Comparison of ENCODE assay signal across 8 mouse cellular contexts in genomic region chr6:86497071-86497815, GRCm38 (mm10). TPM values are rescaled to one million over a fixed set of nuclear protein-coding genes. Genes with fewer than 3 reads are reported as not detected.
DNase-seq lines count a peak whose midpoint lies in the region; ATAC-seq and TF ChIP-seq lines count a peak whose summit lies in the region.

No protein-coding gene starts in this region.

- no peaks in the 10 kb centered on the region for H3K36me3 ChIP-seq in hindbrain, embryonic 15.5 days
- H3K36me3 ChIP-seq in liver, embryonic 13.5 days: no peaks in the 10 kb centered on the region
- no peaks in the 10 kb centered on the region for H3K36me3 ChIP-seq in neural tube, embryonic 14.5 days (ENCODE audit: control insufficient read depth, insufficient read depth, low read length)

- 34% methylated on average over 13 of the region's 13 CpGs for WGBS in hindbrain, embryonic 15.5 days
- 12% methylated on average over 13 of the region's 13 CpGs for WGBS in liver, embryonic 13.5 days (ENCODE audit: insufficient replicate concordance)
- 32% methylated on average over 13 of the region's 13 CpGs for WGBS in neural tube, embryonic 14.5 days

- DNase-seq in gastrocnemius, adult 2 months: peak; percentile 50
- DNase-seq in gastrocnemius, adult 8-10 months (ENCODE audit: low spot score in 2 of 2): no peak
- DNase-seq in embryo, embryonic 9.5 days (ENCODE audit: extremely low spot score): peak; percentile 49
- DNase-seq in liver, embryonic 13.5 days: no peak
- no peak for DNase-seq in frontal cortex, postnatal 25 days (ENCODE audit: low spot score in 2 of 2)

- no peak overlapping the region for H3K9ac ChIP-seq in hindbrain, embryonic 15.5 days
- peak overlapping the region; percentile 55; the same call in 1 of the 2 replicates for H3K9ac ChIP-seq in liver, embryonic 13.5 days
- no peak overlapping the region for H3K9ac ChIP-seq in neural tube, embryonic 14.5 days (replicated peaks; ENCODE audit: low read depth, low read length)

- H3K4me3 ChIP-seq in gastrocnemius, adult 2 months: peak overlapping the region; percentile 69
- H3K4me3 ChIP-seq in hindbrain, embryonic 15.5 days: no peak overlapping the region
- H3K4me3 ChIP-seq in liver, embryonic 13.5 days (replicated peaks): peak overlapping the region; percentile 38
- peak overlapping the region; percentile 6; the same call in 1 of the 2 replicates for H3K4me3 ChIP-seq in neural tube, embryonic 14.5 days (ENCODE audit: low read depth, low read length)

- no peaks in the 10 kb centered on the region for H3K27me3 ChIP-seq in hindbrain, embryonic 15.5 days
- H3K27me3 ChIP-seq in liver, embryonic 13.5 days: no peaks in the 10 kb centered on the region
- H3K27me3 ChIP-seq in neural tube, embryonic 14.5 days (ENCODE audit: control insufficient read depth, insufficient read depth, low read length): no peaks in the 10 kb centered on the region

- no peaks in the 10 kb centered on the region for H3K4me1 ChIP-seq in hindbrain, embryonic 15.5 days (replicated peaks)
- H3K4me1 ChIP-seq in liver, embryonic 13.5 days (replicated peaks): peaks cover 34% of the 10 kb centered on the region
- H3K4me1 ChIP-seq in neural tube, embryonic 14.5 days (ENCODE audit: control insufficient read depth, insufficient read depth, low read length): no peaks in the 10 kb centered on the region

- TF ChIP-seq CTCF in gastrocnemius, adult 2 months (IDR thresholded peaks at IDR 0.05): peak; percentile 31; the same call in 1 of the 2 replicates

- no peak for ATAC-seq in hindbrain, embryonic 15.5 days (ENCODE audit: low FRiP score, low read depth)
- ATAC-seq in liver, embryonic 13.5 days (ENCODE audit: low read depth): peak; percentile 22; the same call in 1 of the 2 replicates
- ATAC-seq in neural tube, embryonic 14.5 days (ENCODE audit: low read depth): no peak
- ATAC-seq in erythroid progenitor cell, adult 5-6 weeks (replicated peaks; ENCODE audit: low FRiP score, poor library complexity, severe bottlenecking): no peak

- peak overlapping the region; percentile 30 for H3K4me2 ChIP-seq in hindbrain, embryonic 15.5 days
- peak overlapping the region; percentile 32 for H3K4me2 ChIP-seq in liver, embryonic 13.5 days
- H3K4me2 ChIP-seq in neural tube, embryonic 14.5 days (ENCODE audit: low read depth, low read length): peak overlapping the region; percentile 15; the same call in 1 of the 2 replicates

- intact Hi-C loops in gastrocnemius, adult 2 months (cut with DNase I): no loop called here

- no peaks in the 10 kb centered on the region for H3K9me3 ChIP-seq in hindbrain, embryonic 15.5 days
- no peaks in the 10 kb centered on the region for H3K9me3 ChIP-seq in liver, embryonic 13.5 days (replicated peaks)
- no peaks in the 10 kb centered on the region for H3K9me3 ChIP-seq in neural tube, embryonic 14.5 days (ENCODE audit: control insufficient read depth, low read length)

- H3K27ac ChIP-seq in gastrocnemius, adult 2 months: peak overlapping the region; percentile 86
- 0 out of 2 replicates have a peak overlapping the region, but pooled peaks have one; percentile 47 for H3K27ac ChIP-seq in hindbrain, embryonic 15.5 days (replicated peaks)
- peak overlapping the region; percentile 63 for H3K27ac ChIP-seq in liver, embryonic 13.5 days
- H3K27ac ChIP-seq in neural tube, embryonic 14.5 days (ENCODE audit: low read depth, low read length): no peak overlapping the region

RNA-seq across cellular contexts. Expression of gene Pcbp1, which starts 28.9 kb away (rescaled TPM):
- 100 to 1,000 TPM; 121 to 128 TPM for total RNA-seq in gastrocnemius, adult 2 months (2021)
- 100 to 1,000 TPM; 114 to 149 (median 126) TPM for total RNA-seq in gastrocnemius, adult 8-10 months (2022)
- 341 and 351 TPM in 2 replicates for polyA plus RNA-seq in hindbrain, embryonic 15.5 days (2015; fragmentation: Nextera tagmentation; extraction: Ambion mirVana)
- 327 and 339 TPM in 2 replicates for polyA plus RNA-seq in liver, embryonic 13.5 days (2015; fragmentation: Nextera tagmentation; extraction: Ambion mirVana)
- polyA plus RNA-seq in neural tube, embryonic 14.5 days (2014; fragmentation: Nextera tagmentation; extraction: Ambion mirVana): 238 and 312 TPM in 2 replicates
- total RNA-seq in erythroid progenitor cell, adult 5-6 weeks (2015; ENCODE audit: low replicate concordance): 145 and 147 TPM in 2 replicates
- 58.4 and 67.4 TPM in 2 replicates for total RNA-seq in erythroid progenitor cell, adult 5-6 weeks (2017; ENCODE audit: low replicate concordance)

RNA-seq across cellular contexts. Expression of gene C87436, which starts 59.1 kb away (rescaled TPM):
- total RNA-seq in gastrocnemius, adult 2 months (2021): 1 to 10 TPM; 7.5 to 8.0 TPM
- total RNA-seq in gastrocnemius, adult 8-10 months (2022): 1 to 10 TPM; 6.1 to 9.2 (median 7.7) TPM
- polyA plus RNA-seq in hindbrain, embryonic 15.5 days (2015; fragmentation: Nextera tagmentation; extraction: Ambion mirVana): 23.7 and 25.7 TPM in 2 replicates
- polyA plus RNA-seq in liver, embryonic 13.5 days (2015; fragmentation: Nextera tagmentation; extraction: Ambion mirVana): 12.4 and 14.5 TPM in 2 replicates
- polyA plus RNA-seq in neural tube, embryonic 14.5 days (2014; fragmentation: Nextera tagmentation; extraction: Ambion mirVana): 21.9 and 27.2 TPM in 2 replicates
- 20.5 and 22.6 TPM in 2 replicates for total RNA-seq in erythroid progenitor cell, adult 5-6 weeks (2015; ENCODE audit: low replicate concordance)
- total RNA-seq in erythroid progenitor cell, adult 5-6 weeks (2017; ENCODE audit: low replicate concordance): 7.1 and 8.0 TPM in 2 replicates

Comparison
In these comparisons a context has a peak if more than half of its experiments do, and no peak if none do; other contexts are left out.
1. DNase-seq: peak in gastrocnemius, adult 2 months (single experiment) and embryo, embryonic 9.5 days (single experiment); none in gastrocnemius, adult 8-10 months (0 of 2), liver, embryonic 13.5 days (single experiment) and frontal cortex, postnatal 25 days (0 of 2).
2. Peak in every context shown above with its lines, with median percentiles within 50 percentile points of each other: H3K4me2 ChIP-seq.